Mouse (Mus musculus): ENCODE measurements around the gene Lrrc8d. TPM values are rescaled to one million over a fixed set of nuclear protein-coding genes. Genes with fewer than 3 reads are reported as not detected.

Lrrc8d gene
- polyA plus RNA-seq, 1 experiment, result 16.6 TPM

DNA sequence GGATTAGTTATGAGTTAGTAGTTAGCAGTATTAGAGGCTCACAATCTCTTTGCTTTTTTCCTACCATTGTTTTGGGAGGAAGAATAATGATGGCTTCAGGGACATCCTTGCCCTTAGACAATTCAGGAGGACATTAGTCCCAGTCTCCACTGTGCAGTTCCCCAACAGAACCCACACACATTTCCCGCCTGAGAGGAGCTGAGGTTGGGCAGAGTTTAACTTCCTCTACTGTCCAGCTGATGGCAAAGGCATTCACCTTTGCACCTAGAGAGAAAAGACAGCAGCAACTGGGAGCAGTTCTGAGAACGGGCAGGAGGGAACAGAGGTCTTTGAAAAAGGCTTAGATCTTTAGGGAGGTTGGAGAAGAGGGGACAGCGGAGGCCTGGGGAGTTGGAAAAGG is 134.2 kb downstream of the Lrrc8d start:
- no peak overlapping the region for H3K4me3 ChIP-seq (replicated peaks; ENCODE audit: extremely low read depth, low read depth, low read length)
- WGBS, result 62% methylated on average over 3 of the region's 3 CpGs
- DNase-seq, result no peak
- peaks cover 4% of the 10 kb centered on the region; the same call in 1 of the 2 replicates for H3K4me1 ChIP-seq (ENCODE audit: control insufficient read depth, insufficient read depth, low read length)
- no peak for TF ChIP-seq POLR2A (IDR thresholded peaks at IDR 0.05; ENCODE audit: borderline replicate concordance, extremely low read depth, low read depth, low read length)
- TF ChIP-seq CTCF (IDR thresholded peaks at IDR 0.05; ENCODE audit: insufficient read depth, low read length), result no peak

DNA sequence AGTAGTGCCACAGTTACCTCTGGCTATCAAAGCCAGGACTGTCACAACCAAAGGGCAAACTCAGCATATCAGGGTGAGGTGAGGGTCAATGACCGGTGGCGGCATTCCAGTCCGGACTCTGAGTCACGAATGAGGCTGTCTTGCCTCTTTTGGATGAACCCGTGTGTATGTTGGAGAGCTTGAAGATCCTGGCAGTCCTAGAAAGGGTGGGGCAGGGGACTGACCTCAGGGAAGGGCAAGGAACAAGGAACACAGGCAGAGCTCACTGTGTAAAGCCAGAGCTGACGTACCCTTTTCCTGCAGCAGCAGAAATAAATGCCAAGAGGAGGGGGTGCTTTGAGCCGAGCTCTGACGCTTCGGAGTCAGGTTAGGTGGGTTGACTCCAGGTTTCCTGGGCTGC is 136.2 kb downstream of the Lrrc8d start:
- 0 out of 2 replicates have a peak, but pooled peaks cover 2% of the 10 kb centered on the region for H3K4me1 ChIP-seq (ENCODE audit: control insufficient read depth, insufficient read depth, low read length)
- TF ChIP-seq CTCF (IDR thresholded peaks at IDR 0.05; ENCODE audit: insufficient read depth, low read length), result no peak
- no peak for TF ChIP-seq POLR2A (IDR thresholded peaks at IDR 0.05; ENCODE audit: borderline replicate concordance, extremely low read depth, low read depth, low read length)
- 57% methylated on average over 9 of the region's 9 CpGs for WGBS
- no peak for DNase-seq
- H3K4me3 ChIP-seq (replicated peaks; ENCODE audit: extremely low read depth, low read depth, low read length), result no peak overlapping the region

DNA sequence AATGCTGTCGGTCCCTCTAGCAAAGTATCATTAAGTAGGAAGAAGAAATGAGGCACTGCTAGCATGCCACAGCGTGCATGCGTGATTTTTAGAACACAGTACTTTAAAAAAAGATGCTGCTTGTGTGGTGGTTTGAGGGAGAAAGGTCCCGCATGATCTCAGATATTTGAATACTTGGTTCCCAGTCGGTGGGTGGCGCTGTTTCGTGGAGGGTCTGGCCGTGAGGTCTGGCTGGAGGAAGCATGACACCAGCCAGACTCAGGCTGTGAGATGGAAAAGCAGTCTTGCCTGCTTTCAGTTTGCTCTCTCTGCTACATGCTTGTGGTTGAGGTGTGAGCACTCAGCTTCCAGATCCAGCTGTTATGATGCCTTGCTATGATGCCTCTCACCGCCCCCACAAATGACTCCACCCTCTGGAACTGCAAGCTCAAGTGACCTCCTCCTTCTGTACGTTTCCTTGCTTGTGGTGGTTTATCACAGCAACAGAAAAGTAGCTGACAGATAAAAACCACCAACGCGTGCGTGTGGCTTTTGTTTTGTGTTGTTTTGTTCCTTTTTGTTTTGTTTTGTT is 140.1 kb downstream of the Lrrc8d start:
- TF ChIP-seq CTCF (IDR thresholded peaks at IDR 0.05; ENCODE audit: insufficient read depth, low read length) (no peak), POLR2A (IDR thresholded peaks at IDR 0.05; ENCODE audit: borderline replicate concordance, extremely low read depth, low read depth, low read length) (no peak)
- WGBS, result 75% methylated on average over 13 of the region's 13 CpGs

DNA sequence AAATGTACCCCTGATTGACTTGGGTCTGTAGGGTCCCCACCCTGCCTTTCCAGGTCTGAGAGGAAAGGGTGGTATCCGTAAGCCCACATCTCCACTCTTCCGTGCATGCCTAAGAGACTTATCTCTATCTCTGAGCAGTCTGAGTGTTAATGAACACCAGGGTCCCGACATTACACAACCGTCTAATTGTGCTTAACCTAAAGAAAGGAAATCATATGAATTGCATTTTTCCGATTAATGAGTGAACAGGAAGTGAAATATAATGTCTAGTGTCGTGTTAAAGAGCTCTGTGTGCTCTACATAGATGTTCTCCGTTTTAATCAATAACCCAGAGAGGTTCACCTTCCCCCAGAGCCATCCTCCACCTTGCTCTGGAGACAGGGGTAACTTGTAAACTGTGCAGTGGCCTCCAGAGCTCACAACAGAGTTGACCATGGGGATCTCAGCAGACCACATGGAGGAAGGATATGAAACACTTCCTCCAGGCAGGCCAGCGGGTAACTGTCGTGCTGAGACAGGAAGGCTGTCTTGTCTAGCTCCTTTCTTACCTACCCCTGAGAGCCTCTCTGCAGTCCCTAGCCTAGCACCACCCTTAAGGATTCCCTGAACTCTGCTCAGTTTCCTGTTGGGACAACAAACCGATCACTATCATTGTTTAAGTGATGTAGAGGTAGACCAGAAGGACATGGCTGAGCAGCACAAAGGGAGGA is 144.4 kb downstream of the Lrrc8d start:
- H3K4me1 ChIP-seq (ENCODE audit: control insufficient read depth, insufficient read depth, low read length), result peaks cover 7% of the 10 kb centered on the region
- H3K4me3 ChIP-seq (replicated peaks; ENCODE audit: extremely low read depth, low read depth, low read length), result no peak overlapping the region
- TF ChIP-seq CTCF (IDR thresholded peaks at IDR 0.05; ENCODE audit: insufficient read depth, low read length), result no peak
- TF ChIP-seq POLR2A (IDR thresholded peaks at IDR 0.05; ENCODE audit: borderline replicate concordance, extremely low read depth, low read depth, low read length), result no peak
- WGBS, result 53% methylated on average over 10 of the region's 10 CpGs
- no peak for DNase-seq

More for the DNA sequence above, 140.1 kb downstream of the Lrrc8d start:
- no peak for DNase-seq
- H3K4me1 ChIP-seq (ENCODE audit: control insufficient read depth, insufficient read depth, low read length), result peaks cover 7% of the 10 kb centered on the region
- H3K4me3 ChIP-seq (replicated peaks; ENCODE audit: extremely low read depth, low read depth, low read length), result no peak overlapping the region

DNA sequence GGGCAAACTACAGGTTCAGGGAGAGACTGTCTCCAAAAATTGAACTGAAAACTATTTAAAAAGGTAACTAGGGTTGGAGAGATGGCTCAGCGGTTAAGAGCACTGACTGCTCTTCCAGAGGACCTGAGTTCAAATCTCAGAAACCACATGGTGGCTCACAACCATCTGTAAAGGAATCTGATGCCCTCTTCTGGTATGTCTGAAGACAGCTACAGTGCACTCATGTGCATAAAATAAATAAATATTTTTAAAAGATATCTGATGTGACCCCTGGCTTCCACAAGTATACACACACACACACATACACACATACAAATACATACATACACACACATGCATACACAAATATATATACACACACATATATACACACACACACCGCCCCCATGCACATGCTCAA is 145.3 kb downstream of the Lrrc8d start:
- H3K4me1 ChIP-seq (ENCODE audit: control insufficient read depth, insufficient read depth, low read length), result peaks cover 13% of the 10 kb centered on the region
- 94% methylated on average over 2 of the region's 2 CpGs for WGBS
- TF ChIP-seq POLR2A (IDR thresholded peaks at IDR 0.05; ENCODE audit: borderline replicate concordance, extremely low read depth, low read depth, low read length), result no peak
- TF ChIP-seq CTCF (IDR thresholded peaks at IDR 0.05; ENCODE audit: insufficient read depth, low read length), result no peak
- H3K4me3 ChIP-seq (replicated peaks; ENCODE audit: extremely low read depth, low read depth, low read length), result no peak overlapping the region
- no peak for DNase-seq

DNA sequence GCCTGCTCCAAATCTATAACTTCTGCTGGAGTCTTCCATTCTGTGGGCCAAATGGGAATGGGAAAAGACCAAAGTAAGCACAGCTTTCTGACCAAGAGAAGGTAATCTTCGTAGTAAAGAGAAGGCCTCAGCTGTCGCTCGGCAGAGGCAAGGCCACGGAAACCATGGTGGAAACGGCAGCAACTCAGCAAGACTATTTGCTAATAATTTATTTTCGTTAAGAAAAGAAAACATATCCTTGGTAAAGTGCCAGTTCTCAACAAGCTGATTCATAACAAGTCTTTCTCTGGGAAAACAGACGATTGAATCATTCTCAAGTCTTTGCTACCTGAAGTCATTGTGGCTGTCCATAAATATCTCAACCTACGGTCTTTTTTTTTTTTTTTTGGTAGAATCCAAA is 148.0 kb downstream of the Lrrc8d start:
- peaks cover 13% of the 10 kb centered on the region for H3K4me1 ChIP-seq (ENCODE audit: control insufficient read depth, insufficient read depth, low read length)
- H3K4me3 ChIP-seq (replicated peaks; ENCODE audit: extremely low read depth, low read depth, low read length), result no peak overlapping the region
- TF ChIP-seq CTCF (IDR thresholded peaks at IDR 0.05; ENCODE audit: insufficient read depth, low read length) (no peak), POLR2A (IDR thresholded peaks at IDR 0.05; ENCODE audit: borderline replicate concordance, extremely low read depth, low read depth, low read length) (no peak)
- DNase-seq, result no peak
- WGBS, result 69% methylated on average over 8 of the region's 8 CpGs

DNA sequence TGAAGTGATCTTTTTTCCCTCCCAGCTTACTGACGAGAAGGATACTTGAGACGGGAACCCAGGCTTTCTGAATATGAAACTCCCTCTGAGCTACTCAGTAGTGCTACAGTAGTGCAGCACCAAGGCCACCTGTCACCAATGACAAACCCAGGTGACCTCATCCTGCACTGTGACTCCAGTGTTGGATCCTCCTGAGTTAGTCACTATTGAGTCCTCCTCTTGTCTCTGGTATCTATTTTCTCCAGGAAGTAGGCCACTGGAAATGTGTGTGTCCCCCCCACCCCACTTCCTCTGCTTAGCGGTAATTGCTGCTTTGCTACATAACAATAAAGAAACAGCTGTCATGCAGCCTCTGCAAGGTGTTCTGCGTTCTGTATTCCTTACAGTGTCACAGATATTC is 149.5 kb downstream of the Lrrc8d start:
- Histone ChIP-seq H3K4me1 (ENCODE audit: control insufficient read depth, insufficient read depth, low read length) (peaks cover 12% of the 10 kb centered on the region), H3K4me3 (replicated peaks; ENCODE audit: extremely low read depth, low read depth, low read length) (no peak overlapping the region)
- 52% methylated on average over 4 of the region's 4 CpGs for WGBS
- DNase-seq, result no peak
- TF ChIP-seq CTCF (IDR thresholded peaks at IDR 0.05; ENCODE audit: insufficient read depth, low read length) (no peak), POLR2A (IDR thresholded peaks at IDR 0.05; ENCODE audit: borderline replicate concordance, extremely low read depth, low read depth, low read length) (no peak)

DNA sequence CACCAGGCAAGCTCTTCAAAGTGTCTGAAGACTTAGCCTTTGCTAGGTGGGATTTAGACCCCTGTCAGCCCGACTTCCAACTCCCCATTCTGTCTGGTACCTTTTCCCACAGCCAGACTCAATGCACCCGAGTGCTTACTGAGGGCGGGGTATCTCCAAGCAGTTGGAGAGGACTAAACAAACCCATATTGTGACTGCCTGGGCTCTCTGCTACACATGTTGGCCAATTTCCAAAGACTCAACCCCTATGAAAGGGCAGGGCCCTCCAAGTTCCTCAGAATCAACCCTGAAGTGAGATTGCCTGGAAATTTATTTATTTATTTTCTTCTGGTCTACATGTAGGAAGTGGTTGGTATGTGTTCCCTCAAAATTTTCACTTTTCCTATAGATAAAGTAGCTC is 149.9 kb downstream of the Lrrc8d start:
- DNase-seq, result no peak
- 17% methylated on average over 3 of the region's 3 CpGs for WGBS
- no peak overlapping the region for H3K4me3 ChIP-seq (replicated peaks; ENCODE audit: extremely low read depth, low read depth, low read length)

DNA sequence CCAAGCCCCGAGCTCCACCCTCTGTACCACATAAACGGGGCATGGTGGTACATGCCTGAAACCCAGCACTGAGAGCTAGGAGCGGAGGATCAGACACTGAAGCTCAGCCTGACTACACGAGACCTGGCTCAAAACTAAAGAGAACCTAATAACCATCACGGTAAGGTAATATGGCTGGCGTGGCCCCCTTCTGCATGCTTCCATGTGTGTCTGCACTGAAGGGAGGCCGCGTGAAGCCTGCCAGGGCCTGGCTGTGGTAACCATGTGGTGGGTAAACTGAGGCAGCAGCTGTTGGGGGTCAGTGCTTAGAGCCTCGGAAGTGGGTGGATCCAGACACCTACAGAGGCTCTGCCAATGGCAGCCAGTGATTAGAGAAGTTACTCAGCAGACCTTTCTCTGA is 153.5 kb downstream of the Lrrc8d start:
- H3K4me1 ChIP-seq (ENCODE audit: control insufficient read depth, insufficient read depth, low read length), result peaks cover 14% of the 10 kb centered on the region
- 91% methylated on average over 9 of the region's 9 CpGs for WGBS
- TF ChIP-seq POLR2A (IDR thresholded peaks at IDR 0.05; ENCODE audit: borderline replicate concordance, extremely low read depth, low read depth, low read length) (no peak), CTCF (IDR thresholded peaks at IDR 0.05; ENCODE audit: insufficient read depth, low read length) (no peak)
- no peak overlapping the region for H3K4me3 ChIP-seq (replicated peaks; ENCODE audit: extremely low read depth, low read depth, low read length)
- DNase-seq, result no peak

More for the DNA sequence above, 149.9 kb downstream of the Lrrc8d start:
- TF ChIP-seq POLR2A (IDR thresholded peaks at IDR 0.05; ENCODE audit: borderline replicate concordance, extremely low read depth, low read depth, low read length) (no peak), CTCF (IDR thresholded peaks at IDR 0.05; ENCODE audit: insufficient read depth, low read length) (no peak)
- peaks cover 8% of the 10 kb centered on the region for H3K4me1 ChIP-seq (ENCODE audit: control insufficient read depth, insufficient read depth, low read length)

DNA sequence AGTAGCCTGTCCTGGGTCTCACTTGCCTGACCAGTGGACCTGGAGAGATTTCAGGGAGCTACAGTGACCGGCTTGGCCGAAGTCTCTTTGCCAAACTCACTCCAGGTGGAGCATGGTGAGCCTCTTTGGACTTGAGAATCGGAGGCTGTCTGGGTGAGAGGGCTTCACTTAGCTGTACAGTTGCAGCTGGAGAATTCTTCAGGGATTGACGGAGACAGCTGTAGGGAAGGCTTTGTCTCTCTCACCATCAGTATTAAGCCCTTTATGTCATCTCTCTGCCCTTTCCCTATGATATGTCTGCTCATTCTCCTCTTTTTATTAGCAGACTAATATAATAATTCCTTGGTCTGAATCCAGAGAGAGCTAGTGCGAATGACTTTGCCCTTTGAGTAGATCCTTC is 157.7 kb downstream of the Lrrc8d start:
- no peak for DNase-seq
- Histone ChIP-seq H3K4me1 (ENCODE audit: control insufficient read depth, insufficient read depth, low read length) (peaks cover 17% of the 10 kb centered on the region), H3K4me3 (replicated peaks; ENCODE audit: extremely low read depth, low read depth, low read length) (no peak overlapping the region)
- TF ChIP-seq CTCF (IDR thresholded peaks at IDR 0.05; ENCODE audit: insufficient read depth, low read length), result no peak
- no peak for TF ChIP-seq POLR2A (IDR thresholded peaks at IDR 0.05; ENCODE audit: borderline replicate concordance, extremely low read depth, low read depth, low read length)
- whole genome bisulfite sequencing, result 81% methylated on average over 5 of the region's 5 CpGs
